Mouse (Mus musculus) cerebellum, adult 11 months (tissue): ENCODE measurements around the gene Nucks1.
A peak's percentile ranks its signal among the peaks of the same experiment; 100 is the strongest.

Experiments used
- DNase-seq: peaks from one replicate; pipeline ENCODE4 v3.0.0; 2022

The Nucks1 gene

GRCm38 (mm10) chr1:131968983-131969382, 58.6 kb downstream of the Nucks1 start:
- DNase-seq, result no peak

- no peak for DNase-seq
These were observed 59.5 kb downstream of the Nucks1 start for GRCm38 (mm10) chr1:131969825-131970224.

GRCm38 (mm10) chr1:131970322-131970660, 60.0 kb downstream of the Nucks1 start:
- DNase-seq, result no peak

- DNase-seq, result no peak
These were observed 60.6 kb downstream of the Nucks1 start for GRCm38 (mm10) chr1:131970661-131971520.

- DNase-seq, result no peak
These were observed 61.6 kb downstream of the Nucks1 start for GRCm38 (mm10) chr1:131971771-131972497.

- no peak for DNase-seq
These were observed 62.4 kb downstream of the Nucks1 start for GRCm38 (mm10) chr1:131972498-131973334.

- DNase-seq, result no peak
These were observed 63.7 kb downstream of the Nucks1 start for GRCm38 (mm10) chr1:131973991-131974390.

- no peak for DNase-seq
These were observed 66.6 kb downstream of the Nucks1 start for GRCm38 (mm10) chr1:131976886-131977285.

GRCm38 (mm10) chr1:131980471-131980870, 70.1 kb downstream of the Nucks1 start:
- no peak for DNase-seq

GRCm38 (mm10) chr1:131981378-131982013, 71.2 kb downstream of the Nucks1 start:
- DNase-seq, result peak; percentile 62

GRCm38 (mm10) chr1:131982907-131983306, 72.6 kb downstream of the Nucks1 start:
- DNase-seq, result peak; percentile 74

GRCm38 (mm10) chr1:131983806-131984205, 73.5 kb downstream of the Nucks1 start:
- no peak for DNase-seq
